Mouse (Mus musculus): ENCODE results near the gene Ms4a4a. TPM values are rescaled to one million over a fixed set of nuclear protein-coding genes. Genes with fewer than 3 reads are reported as not detected.
A peak's percentile ranks its signal among the peaks of the same experiment; 100 is the strongest.

Gene Ms4a4a
- 0.17 and 0.21 TPM in 2 replicates for polyA plus RNA-seq (2012; rRNA removed)

DNA sequence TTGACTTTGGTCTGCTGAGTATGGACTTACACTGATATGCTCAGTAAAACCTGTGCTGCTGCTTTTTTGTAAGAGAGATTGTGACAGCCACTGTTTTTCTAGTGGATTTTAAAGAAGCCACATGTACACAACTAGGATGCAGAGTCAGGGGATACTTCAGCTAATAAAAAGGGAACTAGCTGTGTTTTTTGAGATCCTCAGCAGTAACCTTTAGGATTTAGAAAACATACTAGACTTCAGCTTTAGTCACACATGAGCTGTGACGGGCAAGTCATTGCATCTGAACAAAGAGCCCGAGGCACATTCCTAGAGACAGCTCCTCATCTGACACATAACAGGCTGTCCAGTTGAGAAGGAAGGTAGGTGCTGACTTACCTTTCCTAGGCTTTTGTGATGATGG, at the start of gene Ms4a4a:
TSS of gene Ms4a4a (plus strand) at position 251 of the 400 bp plus-strand sequence.
- TF ChIP-seq CTCF (IDR thresholded peaks at IDR 0.05; ENCODE audit: extremely low read depth, insufficient read depth, low read length): no peak
- H3K27ac ChIP-seq (ENCODE audit: insufficient read depth, low read length): no peak within 1 kb of the TSS
- no peak within 1 kb of the TSS for H3K4me3 ChIP-seq (ENCODE audit: insufficient read depth, low read length)
- H3K4me1 ChIP-seq (ENCODE audit: control insufficient read depth, insufficient read depth, low read length): no peaks in the 10 kb centered on the region

DNA sequence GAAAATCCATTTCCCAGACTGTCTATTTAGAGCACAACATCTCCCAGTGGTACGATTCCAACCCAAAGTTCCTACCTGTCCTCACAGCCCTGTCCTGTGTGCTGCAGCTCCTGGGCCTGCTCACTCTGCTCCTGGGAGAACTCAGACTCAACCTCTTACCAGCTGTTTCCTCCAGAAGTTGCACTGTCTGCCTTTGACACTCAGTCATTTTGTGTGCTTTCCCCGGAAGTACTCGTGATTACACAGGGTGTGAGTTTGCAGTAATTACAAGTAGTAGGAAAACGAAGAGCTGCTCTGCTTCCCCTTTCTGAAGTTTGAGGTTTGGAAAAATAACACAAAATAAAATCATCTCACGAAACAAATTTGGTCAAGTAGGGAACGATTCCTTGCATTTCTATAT, 39.4 kb upstream of the Ms4a4a start, which contains the start of gene Ms4a7:
TSS of gene Ms4a7 (minus strand) at position 215 of the 400 bp plus-strand sequence.
- no peak within 1 kb of the TSS for H3K27ac ChIP-seq (ENCODE audit: insufficient read depth, low read length)
- H3K4me1 ChIP-seq (ENCODE audit: control insufficient read depth, insufficient read depth, low read length): no peaks in the 10 kb centered on the region
- TF ChIP-seq CTCF (IDR thresholded peaks at IDR 0.05; ENCODE audit: extremely low read depth, insufficient read depth, low read length) (no peak), POLR2A (IDR thresholded peaks at IDR 0.05; ENCODE audit: extremely low read depth, insufficient read depth, low read length) (no peak)
- H3K4me3 ChIP-seq (ENCODE audit: insufficient read depth, low read length): no peak within 1 kb of the TSS

DNA sequence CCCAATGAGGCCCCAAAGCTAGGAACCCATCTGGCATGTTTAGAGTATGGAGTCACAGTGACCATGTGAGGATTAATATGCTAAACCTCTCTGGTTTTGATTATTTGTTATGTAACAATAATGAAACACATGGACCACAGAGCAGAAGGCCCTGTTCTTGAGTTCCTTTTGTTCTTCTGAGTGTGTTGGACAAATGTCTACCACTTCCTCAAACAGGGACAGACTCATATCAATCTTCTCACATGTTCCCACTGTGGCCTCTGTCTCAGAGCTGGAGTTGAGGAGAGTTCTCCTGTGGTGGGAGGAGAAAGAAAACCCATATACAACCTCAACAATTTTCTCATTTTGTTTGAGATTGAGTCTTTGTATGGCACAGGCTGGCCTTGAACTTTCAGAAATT, 32.2 kb upstream of the Ms4a4a start:
- Histone ChIP-seq H3K4me3 (ENCODE audit: insufficient read depth, low read length) (no peak overlapping the region), H3K4me1 (ENCODE audit: control insufficient read depth, insufficient read depth, low read length) (no peaks in the 10 kb centered on the region), H3K27ac (ENCODE audit: insufficient read depth, low read length) (no peak overlapping the region)
- no peak for TF ChIP-seq CTCF (IDR thresholded peaks at IDR 0.05; ENCODE audit: extremely low read depth, insufficient read depth, low read length)
- TF ChIP-seq POLR2A (IDR thresholded peaks at IDR 0.05; ENCODE audit: extremely low read depth, insufficient read depth, low read length): no peak

DNA sequence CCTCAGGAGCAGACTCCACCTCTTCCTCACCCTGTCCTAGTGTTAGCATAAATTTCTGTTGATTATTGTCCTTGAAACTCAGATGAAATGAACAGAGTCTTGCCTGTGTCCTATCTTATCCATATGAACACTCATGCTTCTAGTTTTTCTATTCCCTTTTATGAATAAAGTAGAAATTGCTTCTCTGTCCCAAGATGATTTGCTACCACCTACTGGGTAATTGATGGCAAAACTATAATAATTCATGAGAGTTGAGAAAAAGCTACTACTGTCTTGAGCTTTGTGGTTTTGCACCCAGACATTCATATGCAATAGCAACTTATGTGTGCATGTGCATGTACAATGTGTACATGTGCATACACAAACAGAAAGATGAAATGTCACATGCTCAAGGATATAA, 31.3 kb upstream of the Ms4a4a start:
- no peak overlapping the region for H3K4me3 ChIP-seq (ENCODE audit: insufficient read depth, low read length)
- H3K27ac ChIP-seq (ENCODE audit: insufficient read depth, low read length): no peak overlapping the region
- no peak for TF ChIP-seq CTCF (IDR thresholded peaks at IDR 0.05; ENCODE audit: extremely low read depth, insufficient read depth, low read length)
- no peak for TF ChIP-seq POLR2A (IDR thresholded peaks at IDR 0.05; ENCODE audit: extremely low read depth, insufficient read depth, low read length)
- no peaks in the 10 kb centered on the region for H3K4me1 ChIP-seq (ENCODE audit: control insufficient read depth, insufficient read depth, low read length)

DNA sequence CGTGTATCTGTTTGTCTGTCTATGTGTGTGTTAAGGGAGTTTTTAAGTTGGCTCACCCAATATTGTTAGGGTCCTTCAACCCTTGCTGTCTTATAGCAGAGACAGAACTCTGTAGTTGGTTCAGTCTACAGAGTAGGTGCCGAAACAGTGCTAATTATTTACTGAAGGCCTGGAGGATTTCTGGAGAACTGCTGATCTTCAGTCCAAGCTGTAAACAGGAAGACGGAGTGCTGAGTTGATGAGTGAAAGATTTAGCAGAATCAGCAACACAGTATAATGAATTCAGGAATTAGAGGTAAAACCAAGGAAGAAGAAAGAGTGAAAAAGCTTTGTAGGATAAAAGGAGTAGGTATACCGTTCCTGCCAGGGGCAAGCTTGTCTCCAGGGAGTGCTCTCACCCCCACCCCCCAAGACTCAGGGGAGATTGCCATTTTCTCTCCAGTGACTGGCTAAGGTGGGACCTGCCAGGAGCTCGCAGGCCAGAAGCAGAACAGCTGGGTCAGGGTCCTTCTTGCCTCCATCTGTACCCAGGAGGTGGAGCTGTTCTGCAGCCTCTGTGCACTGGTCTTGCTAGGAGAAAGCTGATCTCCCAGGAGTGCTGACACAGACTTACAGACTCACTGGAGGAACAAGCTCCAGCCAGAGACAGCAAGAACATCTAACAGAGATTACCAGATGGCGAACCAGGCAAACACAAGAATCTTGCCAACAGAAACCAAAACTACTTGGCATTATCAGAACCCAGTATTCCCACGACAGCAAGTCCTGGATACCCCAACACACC, 25.4 kb upstream of the Ms4a4a start:
- Histone ChIP-seq H3K4me1 (ENCODE audit: control insufficient read depth, insufficient read depth, low read length) (no peaks in the 10 kb centered on the region), H3K27ac (ENCODE audit: insufficient read depth, low read length) (no peak overlapping the region), H3K4me3 (ENCODE audit: insufficient read depth, low read length) (no peak overlapping the region)
- no peak for TF ChIP-seq CTCF (IDR thresholded peaks at IDR 0.05; ENCODE audit: extremely low read depth, insufficient read depth, low read length)
- no peak for TF ChIP-seq POLR2A (IDR thresholded peaks at IDR 0.05; ENCODE audit: extremely low read depth, insufficient read depth, low read length)

DNA sequence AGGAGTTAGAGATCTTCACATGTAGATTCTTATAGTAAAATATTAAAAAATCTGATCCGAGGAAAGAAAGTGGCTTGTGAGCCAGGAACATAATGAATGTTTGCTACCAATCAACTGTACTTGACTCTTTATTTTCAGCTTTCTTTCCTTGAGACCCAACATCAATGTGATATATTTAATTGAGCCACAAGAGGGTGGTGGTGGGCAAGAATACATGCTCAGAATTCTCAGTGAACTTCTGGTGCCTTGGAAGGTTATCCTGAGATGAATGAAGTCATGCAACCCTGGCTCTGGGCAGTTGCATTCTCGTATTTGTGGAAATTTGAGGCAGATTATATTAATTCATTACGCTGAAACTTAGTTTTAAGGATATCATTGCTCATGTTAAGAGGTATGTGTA, 23.4 kb upstream of the Ms4a4a start:
- Histone ChIP-seq H3K4me1 (ENCODE audit: control insufficient read depth, insufficient read depth, low read length) (no peaks in the 10 kb centered on the region), H3K27ac (ENCODE audit: insufficient read depth, low read length) (no peak overlapping the region), H3K4me3 (ENCODE audit: insufficient read depth, low read length) (no peak overlapping the region)
- TF ChIP-seq CTCF (IDR thresholded peaks at IDR 0.05; ENCODE audit: extremely low read depth, insufficient read depth, low read length): no peak
- TF ChIP-seq POLR2A (IDR thresholded peaks at IDR 0.05; ENCODE audit: extremely low read depth, insufficient read depth, low read length): no peak

DNA sequence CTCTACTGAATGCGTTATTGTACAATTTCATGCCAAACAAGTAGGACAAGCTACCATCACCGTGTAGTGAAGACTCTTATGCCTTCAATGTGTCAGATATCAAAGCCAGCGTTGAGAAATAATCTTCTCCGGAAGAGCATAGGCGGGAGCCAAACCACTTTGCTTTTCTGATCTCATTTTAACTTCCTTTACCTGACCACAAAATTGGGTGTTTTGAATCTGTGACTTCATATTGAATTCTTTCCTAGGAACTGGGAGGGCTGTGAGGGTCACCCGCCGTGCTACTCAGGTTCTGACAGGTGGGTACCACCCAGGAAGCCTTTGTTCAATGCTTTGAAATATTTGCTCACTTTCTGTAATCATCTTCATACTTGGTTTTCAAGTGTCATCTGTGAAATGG, 19.6 kb upstream of the Ms4a4a start:
- Histone ChIP-seq H3K27ac (ENCODE audit: insufficient read depth, low read length) (no peak overlapping the region), H3K4me1 (ENCODE audit: control insufficient read depth, insufficient read depth, low read length) (no peaks in the 10 kb centered on the region), H3K4me3 (ENCODE audit: insufficient read depth, low read length) (no peak overlapping the region)
- no peak for TF ChIP-seq CTCF (IDR thresholded peaks at IDR 0.05; ENCODE audit: extremely low read depth, insufficient read depth, low read length)
- TF ChIP-seq POLR2A (IDR thresholded peaks at IDR 0.05; ENCODE audit: extremely low read depth, insufficient read depth, low read length): no peak

DNA sequence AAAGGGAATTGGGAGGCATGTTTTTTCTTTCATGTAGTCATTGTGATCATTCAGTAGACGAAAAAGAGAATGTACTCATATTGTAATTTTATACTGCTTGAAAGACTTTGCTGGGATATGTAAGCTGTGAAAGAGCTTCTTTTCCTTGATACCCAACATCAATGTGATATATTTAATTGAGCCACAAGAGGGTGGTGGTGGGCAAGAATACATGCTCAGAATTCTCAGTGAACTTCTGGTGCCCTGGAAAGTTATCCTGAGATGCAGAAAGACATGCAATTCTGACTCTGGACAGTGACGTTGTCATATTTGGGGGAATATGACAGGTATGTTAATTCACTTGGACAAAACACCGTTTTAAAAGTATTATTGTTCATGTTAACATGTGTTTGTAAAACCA, 15.2 kb upstream of the Ms4a4a start:
- Histone ChIP-seq H3K4me1 (ENCODE audit: control insufficient read depth, insufficient read depth, low read length) (no peaks in the 10 kb centered on the region), H3K4me3 (ENCODE audit: insufficient read depth, low read length) (no peak overlapping the region), H3K27ac (ENCODE audit: insufficient read depth, low read length) (no peak overlapping the region)
- TF ChIP-seq CTCF (IDR thresholded peaks at IDR 0.05; ENCODE audit: extremely low read depth, insufficient read depth, low read length) (peak; percentile 21; the same call in 1 of the 2 replicates), POLR2A (IDR thresholded peaks at IDR 0.05; ENCODE audit: extremely low read depth, insufficient read depth, low read length) (no peak)

DNA sequence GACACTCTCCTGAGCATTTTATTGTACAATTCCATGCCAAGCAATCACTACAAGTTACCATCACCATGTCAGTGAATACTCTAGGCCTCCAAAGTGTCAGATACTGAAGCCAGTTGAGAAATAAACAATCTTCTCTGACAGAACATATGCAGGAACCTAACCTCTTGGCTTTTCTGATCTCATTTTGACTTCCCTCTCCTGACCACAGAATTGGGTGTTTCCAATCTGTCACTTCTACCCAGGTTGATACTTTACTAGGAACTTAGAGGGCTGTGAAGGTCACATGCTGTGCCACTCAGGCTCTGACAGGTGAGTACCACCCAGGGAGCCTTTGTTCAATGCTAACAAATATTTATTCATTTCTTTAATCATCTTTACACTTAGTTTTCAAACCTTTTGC, 13.3 kb upstream of the Ms4a4a start:
- Histone ChIP-seq H3K27ac (ENCODE audit: insufficient read depth, low read length) (no peak overlapping the region), H3K4me1 (ENCODE audit: control insufficient read depth, insufficient read depth, low read length) (no peaks in the 10 kb centered on the region), H3K4me3 (ENCODE audit: insufficient read depth, low read length) (no peak overlapping the region)
- TF ChIP-seq POLR2A (IDR thresholded peaks at IDR 0.05; ENCODE audit: extremely low read depth, insufficient read depth, low read length) (no peak), CTCF (IDR thresholded peaks at IDR 0.05; ENCODE audit: extremely low read depth, insufficient read depth, low read length) (no peak)

DNA sequence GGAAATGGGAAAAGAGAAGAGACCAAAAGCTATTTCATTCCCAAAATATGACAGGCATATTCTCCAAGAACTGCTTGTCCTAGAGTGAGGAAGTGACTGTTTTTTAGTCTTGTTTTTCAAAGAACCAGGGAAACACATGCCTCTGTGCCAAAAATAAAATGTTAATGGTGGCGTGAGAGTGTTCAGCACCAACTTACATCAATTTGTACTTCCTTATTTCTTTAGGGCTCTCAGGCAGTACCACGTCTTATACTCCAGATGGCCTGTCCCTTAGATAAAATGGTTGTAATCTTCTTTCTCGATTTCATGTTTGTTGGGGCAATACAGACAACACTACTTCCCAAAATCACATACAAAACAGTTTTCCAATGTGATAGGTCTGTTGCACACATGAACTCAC, 7.0 kb upstream of the Ms4a4a start:
- Histone ChIP-seq H3K4me1 (ENCODE audit: control insufficient read depth, insufficient read depth, low read length) (no peaks in the 10 kb centered on the region), H3K27ac (ENCODE audit: insufficient read depth, low read length) (no peak overlapping the region), H3K4me3 (ENCODE audit: insufficient read depth, low read length) (no peak overlapping the region)
- TF ChIP-seq CTCF (IDR thresholded peaks at IDR 0.05; ENCODE audit: extremely low read depth, insufficient read depth, low read length): no peak
- no peak for TF ChIP-seq POLR2A (IDR thresholded peaks at IDR 0.05; ENCODE audit: extremely low read depth, insufficient read depth, low read length)

All from cortical plate, adult 2 months (tissue).